ENCODE assay signal across 8 mouse cellular contexts in the genomic region with DNA sequence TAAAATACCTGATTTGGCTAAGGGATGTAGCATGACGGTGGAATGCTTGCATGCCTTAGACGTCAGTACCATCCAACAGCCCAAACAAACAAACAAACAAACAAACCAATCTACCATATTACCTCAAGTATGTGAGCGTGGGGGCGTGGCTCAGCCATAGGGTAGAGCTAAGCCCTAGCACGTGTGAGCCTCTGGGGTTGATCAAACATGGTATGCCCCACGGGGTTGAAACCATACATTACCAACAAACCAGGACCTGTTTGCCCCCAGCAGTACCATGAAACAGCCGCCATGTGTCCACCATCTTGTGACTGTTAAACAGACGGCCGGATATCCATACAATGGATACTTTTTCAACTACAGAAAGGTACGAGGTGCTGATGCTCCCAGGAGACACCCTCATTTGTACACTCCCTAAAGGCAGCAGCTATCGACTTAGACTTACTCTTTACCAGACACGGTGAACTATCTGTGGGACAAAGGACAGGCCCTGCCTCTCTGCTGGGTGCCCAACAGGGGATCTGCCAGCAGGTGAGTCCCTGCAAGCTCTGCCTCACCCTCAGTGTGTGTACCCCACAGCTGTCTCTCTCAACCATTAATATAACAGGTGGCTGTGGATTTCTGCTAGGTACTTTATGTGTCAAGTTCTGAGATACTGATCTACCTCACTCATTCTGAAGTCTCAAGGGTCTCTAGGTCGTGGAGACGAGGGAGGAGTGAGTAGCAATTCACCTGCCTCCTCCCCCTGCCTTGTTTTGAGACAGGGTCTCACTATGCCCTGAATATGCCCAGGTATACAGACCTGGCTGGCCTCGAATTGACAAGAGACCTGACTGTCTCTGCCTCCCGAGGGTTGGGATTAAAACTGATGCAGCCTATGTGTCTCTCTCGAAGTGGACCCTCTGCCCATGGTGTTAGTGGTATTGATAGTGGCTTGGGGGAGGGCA. TPM values are rescaled to one million over a fixed set of nuclear protein-coding genes. Genes with fewer than 3 reads are reported as not detected.
DNase-seq lines count a peak whose midpoint lies in the region; ATAC-seq and TF ChIP-seq lines count a peak whose summit lies in the region.

No protein-coding gene starts in this region.

- H3K9me3 ChIP-seq in midbrain, embryonic 11.5 days (ENCODE audit: control insufficient read depth, low read length) = no peaks in the 10 kb centered on the region
- no peaks in the 10 kb centered on the region for H3K9me3 ChIP-seq in midbrain, embryonic 13.5 days
- no peaks in the 10 kb centered on the region for H3K9me3 ChIP-seq in limb, embryonic 15.5 days

- H3K4me2 ChIP-seq in midbrain, embryonic 11.5 days = no peak overlapping the region
- H3K4me2 ChIP-seq in midbrain, embryonic 13.5 days (replicated peaks) = no peak overlapping the region
- H3K4me2 ChIP-seq in limb, embryonic 15.5 days = no peak overlapping the region

- intact Hi-C loops in gastrocnemius, adult 2 months (cut with DNase I) = no loop called here
- intact Hi-C loops in left cerebral cortex, postnatal 36 days (cut with DNase I) = no loop called here

- peak overlapping the region; percentile 87 for H3K27ac ChIP-seq in gastrocnemius, adult 2 months
- no peak overlapping the region for H3K27ac ChIP-seq in midbrain, embryonic 11.5 days (ENCODE audit: low read depth, low read length)
- H3K27ac ChIP-seq in midbrain, embryonic 13.5 days = no peak overlapping the region
- peak overlapping the region; percentile 88 for H3K27ac ChIP-seq in limb, embryonic 15.5 days

- peaks cover 18% of the 10 kb centered on the region for H3K4me1 ChIP-seq in midbrain, embryonic 11.5 days (ENCODE audit: control insufficient read depth, insufficient read depth, low read length)
- peaks cover 19% of the 10 kb centered on the region for H3K4me1 ChIP-seq in midbrain, embryonic 13.5 days (replicated peaks)
- H3K4me1 ChIP-seq in limb, embryonic 15.5 days = peaks cover 54% of the 10 kb centered on the region

- no peak for TF ChIP-seq CTCF in gastrocnemius, adult 2 months (IDR thresholded peaks at IDR 0.05)

- 87% methylated on average over 17 of the region's 17 CpGs for WGBS in midbrain, embryonic 11.5 days
- 88% methylated on average over 17 of the region's 17 CpGs for WGBS in midbrain, embryonic 13.5 days
- 84% methylated on average over 17 of the region's 17 CpGs for WGBS in limb, embryonic 15.5 days

- DNase-seq in gastrocnemius, adult 2 months = no peak
- no peak for DNase-seq in gastrocnemius, postnatal 10 days
- DNase-seq in midbrain, embryonic 11.5 days (ENCODE audit: low spot score, missing footprints) = peak; percentile 75
- peak; percentile 58 for DNase-seq in thymus, postnatal 14 days
- DNase-seq in left cerebral cortex, postnatal 36 days (ENCODE audit: low spot score in 2 of 2) = no peak
- DNase-seq in left cerebral cortex, adult 9 months (ENCODE audit: low spot score in 2 of 2) = no peak

- no peak overlapping the region for H3K9ac ChIP-seq in midbrain, embryonic 11.5 days (ENCODE audit: low read length)
- H3K9ac ChIP-seq in midbrain, embryonic 13.5 days (replicated peaks) = no peak overlapping the region
- no peak overlapping the region for H3K9ac ChIP-seq in limb, embryonic 15.5 days

- H3K36me3 ChIP-seq in midbrain, embryonic 11.5 days (ENCODE audit: control insufficient read depth, insufficient read depth, low read length) = no peaks in the 10 kb centered on the region
- peaks cover 2% of the 10 kb centered on the region; the same call in 1 of the 2 replicates for H3K36me3 ChIP-seq in midbrain, embryonic 13.5 days
- no peaks in the 10 kb centered on the region for H3K36me3 ChIP-seq in limb, embryonic 15.5 days

- no peaks in the 10 kb centered on the region for H3K27me3 ChIP-seq in midbrain, embryonic 11.5 days (ENCODE audit: control insufficient read depth, insufficient read depth, low read length)
- H3K27me3 ChIP-seq in midbrain, embryonic 13.5 days = no peaks in the 10 kb centered on the region
- no peaks in the 10 kb centered on the region for H3K27me3 ChIP-seq in limb, embryonic 15.5 days

- no peak for ATAC-seq in midbrain, embryonic 11.5 days (ENCODE audit: low FRiP score)
- ATAC-seq in midbrain, embryonic 13.5 days = no peak
- no peak for ATAC-seq in limb, embryonic 15.5 days (ENCODE audit: insufficient number of reproducible peaks, low FRiP score, low TSS enrichment, low read depth)

- H3K4me3 ChIP-seq in gastrocnemius, adult 2 months = no peak overlapping the region
- no peak overlapping the region for H3K4me3 ChIP-seq in midbrain, embryonic 11.5 days (ENCODE audit: low read depth, low read length)
- H3K4me3 ChIP-seq in midbrain, embryonic 13.5 days (replicated peaks) = no peak overlapping the region
- H3K4me3 ChIP-seq in limb, embryonic 15.5 days = no peak overlapping the region

RNA-seq across cellular contexts. Expression of gene Zfp36l2, which starts 8.4 kb away (rescaled TPM):
- 10 to 100 TPM in 1 of 2 experiments, 1 to 10 TPM in 1; 9.7 to 10.1 TPM for total RNA-seq in gastrocnemius, adult 2 months (2021)
- total RNA-seq in gastrocnemius, postnatal 10 days (2021) = 10 to 100 TPM; 26.2 to 32.6 TPM
- 14.4 and 14.6 TPM in 2 replicates for polyA plus RNA-seq in midbrain, embryonic 11.5 days (2014; fragmentation: Nextera tagmentation; extraction: Ambion mirVana)
- polyA plus RNA-seq in midbrain, embryonic 13.5 days (2015; fragmentation: Nextera tagmentation; extraction: Ambion mirVana) = 3.6 and 4.4 TPM in 2 replicates
- polyA plus RNA-seq in limb, embryonic 15.5 days (2015; fragmentation: Nextera tagmentation; extraction: Ambion mirVana) = 19.5 and 22.5 TPM in 2 replicates
- 10 to 100 TPM; 23.9 to 28.3 TPM for total RNA-seq in left cerebral cortex, postnatal 36 days (2021)

Comparison
In these comparisons a context has a peak if more than half of its experiments do, and no peak if none do; other contexts are left out.
1. DNase-seq: peak in midbrain, embryonic 11.5 days (single experiment) and thymus, postnatal 14 days (single experiment); none in gastrocnemius, adult 2 months (single experiment), gastrocnemius, postnatal 10 days (single experiment), left cerebral cortex, postnatal 36 days (0 of 2) and left cerebral cortex, adult 9 months (0 of 2).
2. H3K27ac ChIP-seq: peak in gastrocnemius, adult 2 months (single experiment) and limb, embryonic 15.5 days (single experiment); none in midbrain, embryonic 11.5 days (single experiment) and midbrain, embryonic 13.5 days (single experiment).